Mouse (Mus musculus): ENCODE data around the gene Mog. TPM values are rescaled to one million over a fixed set of nuclear protein-coding genes. Genes with fewer than 3 reads are reported as not detected.

Gene Mog
- polyA plus RNA-seq, 1 experiment from 2014 or later = 2.2 TPM

- H3K27ac ChIP-seq (replicated peaks; ENCODE audit: low read depth, low read length) = no peak overlapping the region
- WGBS = 85% methylated on average over 10 of the region's 10 CpGs
These were observed 39.0 kb upstream of the Mog start for GRCm38 (mm10) chr17:37062101-37062641.

GRCm38 (mm10) chr17:37061435-37061834 is 38.2 kb upstream of the Mog start:
- H3K4me2 ChIP-seq (ENCODE audit: low read length) = no peak overlapping the region
- H3K27ac ChIP-seq (replicated peaks; ENCODE audit: low read depth, low read length) = no peak overlapping the region
- 73% methylated on average over 3 of the region's 3 CpGs for WGBS
- H3K9ac ChIP-seq (replicated peaks; ENCODE audit: low read length) = no peak overlapping the region
- no peaks in the 10 kb centered on the region for H3K27me3 ChIP-seq (ENCODE audit: control insufficient read depth, insufficient read depth, low read length)
- DNase-seq = no peak
- no peaks in the 10 kb centered on the region for H3K9me3 ChIP-seq (ENCODE audit: control insufficient read depth, low read length)
- no peaks in the 10 kb centered on the region; the same call in 1 of the 2 replicates for H3K4me1 ChIP-seq (ENCODE audit: control insufficient read depth, insufficient read depth, low read length)
- H3K36me3 ChIP-seq (ENCODE audit: control insufficient read depth, insufficient read depth, low read length) = peaks cover 94% of the 10 kb centered on the region
- H3K4me3 ChIP-seq (replicated peaks; ENCODE audit: low read depth, low read length) = no peak overlapping the region
- ATAC-seq (ENCODE audit: low FRiP score, low TSS enrichment) = no peak

More at GRCm38 (mm10) chr17:37062101-37062641, 39.0 kb upstream of the Mog start:
- no peak for ATAC-seq (ENCODE audit: low FRiP score, low TSS enrichment)
- no peak overlapping the region for H3K4me3 ChIP-seq (replicated peaks; ENCODE audit: low read depth, low read length)
- no peaks in the 10 kb centered on the region for H3K9me3 ChIP-seq (ENCODE audit: control insufficient read depth, low read length)
- H3K27me3 ChIP-seq (ENCODE audit: control insufficient read depth, insufficient read depth, low read length) = no peaks in the 10 kb centered on the region
- no peaks in the 10 kb centered on the region for H3K4me1 ChIP-seq (ENCODE audit: control insufficient read depth, insufficient read depth, low read length)
- H3K9ac ChIP-seq (replicated peaks; ENCODE audit: low read length) = no peak overlapping the region
- H3K4me2 ChIP-seq (ENCODE audit: low read length) = no peak overlapping the region
- H3K36me3 ChIP-seq (ENCODE audit: control insufficient read depth, insufficient read depth, low read length) = peaks cover 95% of the 10 kb centered on the region
- DNase-seq = no peak

- Histone ChIP-seq H3K9ac (replicated peaks; ENCODE audit: low read length) (no peak overlapping the region), H3K27me3 (ENCODE audit: control insufficient read depth, insufficient read depth, low read length) (no peaks in the 10 kb centered on the region), H3K27ac (replicated peaks; ENCODE audit: low read depth, low read length) (no peak overlapping the region), H3K36me3 (ENCODE audit: control insufficient read depth, insufficient read depth, low read length) (peaks cover 78% of the 10 kb centered on the region), H3K9me3 (ENCODE audit: control insufficient read depth, low read length) (no peaks in the 10 kb centered on the region), H3K4me1 (ENCODE audit: control insufficient read depth, insufficient read depth, low read length) (peaks cover 5% of the 10 kb centered on the region; the same call in 1 of the 2 replicates), H3K4me2 (ENCODE audit: low read length) (no peak overlapping the region), H3K4me3 (replicated peaks; ENCODE audit: low read depth, low read length) (no peak overlapping the region)
- DNase-seq = peak; percentile 52
- no peak for ATAC-seq (ENCODE audit: low FRiP score, low TSS enrichment)
- WGBS = 74% methylated on average over 6 of the region's 6 CpGs
These were observed 33.8 kb upstream of the Mog start for GRCm38 (mm10) chr17:37056957-37057356.

GRCm38 (mm10) chr17:37051745-37052144 is 28.5 kb upstream of the Mog start:
- no peaks in the 10 kb centered on the region for H3K9me3 ChIP-seq (ENCODE audit: control insufficient read depth, low read length)
- WGBS = 52% methylated on average over 4 of the region's 4 CpGs
- H3K27ac ChIP-seq (replicated peaks; ENCODE audit: low read depth, low read length) = no peak overlapping the region; the same call in 1 of the 2 replicates
- peak overlapping the region; percentile 91 for H3K9ac ChIP-seq (replicated peaks; ENCODE audit: low read length)
- H3K36me3 ChIP-seq (ENCODE audit: control insufficient read depth, insufficient read depth, low read length) = peaks cover 30% of the 10 kb centered on the region
- ATAC-seq (ENCODE audit: low FRiP score, low TSS enrichment) (no peak), DNase-seq (no peak)
- peak overlapping the region; percentile 86 for H3K4me2 ChIP-seq (ENCODE audit: low read length)
- peaks cover 47% of the 10 kb centered on the region for H3K4me1 ChIP-seq (ENCODE audit: control insufficient read depth, insufficient read depth, low read length)
- peaks cover 4% of the 10 kb centered on the region; the same call in 1 of the 2 replicates for H3K27me3 ChIP-seq (ENCODE audit: control insufficient read depth, insufficient read depth, low read length)
- H3K4me3 ChIP-seq (replicated peaks; ENCODE audit: low read depth, low read length) = peak overlapping the region; percentile 92

- peaks cover 47% of the 10 kb centered on the region for H3K4me1 ChIP-seq (ENCODE audit: control insufficient read depth, insufficient read depth, low read length)
- DNase-seq = peak; percentile 59
- under 1% methylated on average over 27 of the region's 27 CpGs for WGBS
These were observed 27.7 kb upstream of the Mog start for GRCm38 (mm10) chr17:37050876-37051275.

GRCm38 (mm10) chr17:37050399-37050798 is 27.2 kb upstream of the Mog start:
- H3K4me3 ChIP-seq (replicated peaks; ENCODE audit: low read depth, low read length) = peak overlapping the region; percentile 92
- peak overlapping the region; percentile 86 for H3K4me2 ChIP-seq (ENCODE audit: low read length)
- DNase-seq (peak; percentile 93), ATAC-seq (ENCODE audit: low FRiP score, low TSS enrichment) (peak; percentile 71)
- H3K36me3 ChIP-seq (ENCODE audit: control insufficient read depth, insufficient read depth, low read length) = peaks cover 17% of the 10 kb centered on the region
- H3K4me1 ChIP-seq (ENCODE audit: control insufficient read depth, insufficient read depth, low read length) = peaks cover 47% of the 10 kb centered on the region
- peaks cover 4% of the 10 kb centered on the region; the same call in 1 of the 2 replicates for H3K27me3 ChIP-seq (ENCODE audit: control insufficient read depth, insufficient read depth, low read length)
- H3K9me3 ChIP-seq (ENCODE audit: control insufficient read depth, low read length) = no peaks in the 10 kb centered on the region
- WGBS = 1% methylated on average over 22 of the region's 22 CpGs
- H3K27ac ChIP-seq (replicated peaks; ENCODE audit: low read depth, low read length) = peak overlapping the region; percentile 87
- H3K9ac ChIP-seq (replicated peaks; ENCODE audit: low read length) = peak overlapping the region; percentile 91

More at GRCm38 (mm10) chr17:37050876-37051275, 27.7 kb upstream of the Mog start:
- Histone ChIP-seq H3K9ac (replicated peaks; ENCODE audit: low read length) (peak overlapping the region; percentile 91), H3K4me2 (ENCODE audit: low read length) (peak overlapping the region; percentile 86), H3K27me3 (ENCODE audit: control insufficient read depth, insufficient read depth, low read length) (peaks cover 4% of the 10 kb centered on the region; the same call in 1 of the 2 replicates), H3K4me3 (replicated peaks; ENCODE audit: low read depth, low read length) (peak overlapping the region; percentile 92), H3K36me3 (ENCODE audit: control insufficient read depth, insufficient read depth, low read length) (peaks cover 22% of the 10 kb centered on the region), H3K27ac (replicated peaks; ENCODE audit: low read depth, low read length) (peak overlapping the region; percentile 87), H3K9me3 (ENCODE audit: control insufficient read depth, low read length) (no peaks in the 10 kb centered on the region)
- peak; percentile 22 for ATAC-seq (ENCODE audit: low FRiP score, low TSS enrichment)

GRCm38 (mm10) chr17:37049570-37050310 is 26.5 kb upstream of the Mog start:
- WGBS = 1% methylated on average over 39 of the region's 39 CpGs

GRCm38 (mm10) chr17:37048383-37048782 is 25.2 kb upstream of the Mog start:
- H3K27me3 ChIP-seq (ENCODE audit: control insufficient read depth, insufficient read depth, low read length) = peaks cover 4% of the 10 kb centered on the region; the same call in 1 of the 2 replicates
- H3K36me3 ChIP-seq (ENCODE audit: control insufficient read depth, insufficient read depth, low read length) = no peaks in the 10 kb centered on the region; the same call in 1 of the 2 replicates
- no peaks in the 10 kb centered on the region for H3K9me3 ChIP-seq (ENCODE audit: control insufficient read depth, low read length)
- DNase-seq (no peak), ATAC-seq (ENCODE audit: low FRiP score, low TSS enrichment) (no peak)
- 61% methylated on average over 7 of the region's 7 CpGs for WGBS
- H3K4me3 ChIP-seq (replicated peaks; ENCODE audit: low read depth, low read length) = peak overlapping the region; percentile 92
- H3K4me1 ChIP-seq (ENCODE audit: control insufficient read depth, insufficient read depth, low read length) = peaks cover 53% of the 10 kb centered on the region
- H3K9ac ChIP-seq (replicated peaks; ENCODE audit: low read length) = peak overlapping the region; percentile 54
- H3K4me2 ChIP-seq (ENCODE audit: low read length) = peak overlapping the region; percentile 86
- no peak overlapping the region for H3K27ac ChIP-seq (replicated peaks; ENCODE audit: low read depth, low read length)

More at GRCm38 (mm10) chr17:37049570-37050310, 26.5 kb upstream of the Mog start:
- H3K4me3 ChIP-seq (replicated peaks; ENCODE audit: low read depth, low read length) = peak overlapping the region; percentile 92
- ATAC-seq (ENCODE audit: low FRiP score, low TSS enrichment) = peak; percentile 15; the same call in 1 of the 2 replicates
- peaks cover 10% of the 10 kb centered on the region for H3K36me3 ChIP-seq (ENCODE audit: control insufficient read depth, insufficient read depth, low read length)
- H3K27me3 ChIP-seq (ENCODE audit: control insufficient read depth, insufficient read depth, low read length) = peaks cover 4% of the 10 kb centered on the region; the same call in 1 of the 2 replicates
- H3K9me3 ChIP-seq (ENCODE audit: control insufficient read depth, low read length) = no peaks in the 10 kb centered on the region
- H3K4me2 ChIP-seq (ENCODE audit: low read length) = peak overlapping the region; percentile 86
- DNase-seq = peak; percentile 86
- peak overlapping the region; percentile 91 for H3K9ac ChIP-seq (replicated peaks; ENCODE audit: low read length)
- peak overlapping the region; percentile 87 for H3K27ac ChIP-seq (replicated peaks; ENCODE audit: low read depth, low read length)
- H3K4me1 ChIP-seq (ENCODE audit: control insufficient read depth, insufficient read depth, low read length) = peaks cover 50% of the 10 kb centered on the region

Measured in midbrain, embryonic 14.5 days (tissue).